Mouse (Mus musculus) liver, embryonic 15.5 days (tissue): ENCODE data around the gene Ankrd13d. TPM values are rescaled to one million over a fixed set of nuclear protein-coding genes. Genes with fewer than 3 reads are reported as not detected.
A peak's percentile ranks its signal among the peaks of the same experiment; 100 is the strongest.

Experiments used
- ATAC-seq: fragments of 200-750 bp; cut with Nextera tagmentation; 2 replicates; pipeline ENCODE4 v1.8.0; 2017; ENCODE audit warnings: moderate number of reproducible peaks, mild to moderate bottlenecking, moderate library complexity; ENCODE audit not compliant: insufficient read depth
- H3K27ac ChIP-seq: fragments of 300-500 bp; sonication (generic); replicated peaks from 2 replicates; pipeline ENCODE4 v1.5.1; 2015; ENCODE audit warnings: mild to moderate bottlenecking, inconsistent platforms
- H3K27me3 ChIP-seq: fragments of 300-500 bp; sonication (generic); 2 replicates; pipeline ENCODE4 v1.6.1; 2015; ENCODE audit warnings: mild to moderate bottlenecking, inconsistent platforms
- H3K36me3 ChIP-seq: fragments of 300-500 bp; sonication (generic); replicated peaks from 2 replicates; pipeline ENCODE4 v1.6.1; 2015; ENCODE audit warnings: moderate library complexity, mild to moderate bottlenecking, inconsistent platforms
- H3K4me1 ChIP-seq: fragments of 300-500 bp; sonication (generic); replicated peaks from 2 replicates; pipeline ENCODE4 v1.6.1; 2015; ENCODE audit warnings: inconsistent platforms
- H3K4me2 ChIP-seq: fragments of 300-500 bp; sonication (generic); 2 replicates; pipeline ENCODE4 v1.6.1; 2015; ENCODE audit warnings: moderate library complexity, mild to moderate bottlenecking, inconsistent platforms
- H3K4me3 ChIP-seq: fragments of 300-500 bp; sonication (generic); replicated peaks from 2 replicates; pipeline ENCODE4 v1.5.1; 2015; ENCODE audit warnings: mild to moderate bottlenecking, inconsistent platforms
- H3K9ac ChIP-seq: fragments of 300-500 bp; sonication (generic); 2 replicates; pipeline ENCODE4 v1.6.1; 2015; ENCODE audit warnings: moderate library complexity, mild to moderate bottlenecking, inconsistent platforms
- H3K9me3 ChIP-seq: fragments of 300-500 bp; sonication (generic); replicated peaks from 2 replicates; pipeline ENCODE4 v1.6.1; 2016; ENCODE audit warnings: inconsistent platforms
- WGBS: fragments of 180-500 bp; shearing (Covaris S2); methylation state at CpG from one replicate; pipeline ENCODE4 v1.1.7; 2015; ENCODE audit warnings: mixed read lengths; ENCODE audit not compliant: insufficient replicate concordance; 5-methylcytosine and 5-hydroxymethylcytosine counted together
- polyA plus RNA-seq: library from polyadenylated mRNA; unstranded; fragments of >200 nt; fragmentation: Nextera tagmentation; extraction: Ambion mirVana; gene quantifications from 2 replicates; pipeline ENCODE4 v1.2.1, GENCODE M21; 2015

The Ankrd13d gene
- polyA plus RNA-seq, 1 experiment from 2014 or later = 1.5 TPM

DNA sequence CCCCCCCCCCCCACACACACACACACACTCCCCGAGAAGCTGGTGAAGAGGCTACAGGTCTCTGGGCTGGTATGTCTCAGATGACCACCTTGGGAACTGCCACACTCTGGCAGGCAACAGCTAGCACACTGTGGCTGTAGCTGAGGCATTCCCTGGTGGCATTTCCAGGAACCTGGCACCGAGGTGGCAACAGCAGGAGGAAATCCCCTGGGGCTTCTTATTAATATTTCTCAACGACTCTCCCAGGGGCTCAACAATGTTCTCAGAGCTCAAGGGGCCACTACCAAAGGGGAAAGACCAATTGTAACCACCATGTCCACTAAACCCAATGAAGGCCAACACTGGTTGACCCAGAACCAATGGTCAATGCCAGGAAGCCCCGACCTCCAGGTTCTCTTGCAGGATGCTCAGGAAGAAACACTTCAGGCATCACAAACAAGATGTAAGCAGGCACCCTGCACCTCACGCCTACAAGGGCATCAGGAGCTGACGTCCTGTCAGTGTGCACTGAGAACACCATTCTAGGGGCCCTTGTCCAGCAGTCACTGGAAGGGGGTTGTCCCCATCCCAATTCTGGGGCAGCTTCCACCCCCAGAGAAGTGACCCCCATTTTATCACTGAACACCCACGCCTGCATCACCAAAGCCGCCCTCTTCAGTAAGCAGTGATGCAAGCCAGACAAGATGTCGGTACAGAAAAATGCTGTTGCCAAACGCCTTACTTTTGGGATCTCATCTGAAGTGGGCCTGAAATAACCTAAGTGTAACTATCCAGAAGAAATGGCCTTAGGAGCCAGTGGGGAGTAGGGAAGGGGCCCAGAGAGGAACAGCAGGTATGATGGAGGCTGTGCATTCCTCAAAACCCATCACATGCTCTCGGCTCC, 18.2 kb upstream of the Ankrd13d start:
- peak overlapping the region; percentile 90 for H3K4me2 ChIP-seq
- no peak overlapping the region; the same call in 1 of the 2 replicates for H3K4me3 ChIP-seq
- WGBS = 48% methylated on average over 11 of the region's 11 CpGs
- H3K4me1 ChIP-seq = peaks cover 93% of the 10 kb centered on the region
- no peak overlapping the region for H3K9ac ChIP-seq
- no peaks in the 10 kb centered on the region for H3K9me3 ChIP-seq
- no peak for ATAC-seq
- peak overlapping the region; percentile 82 for H3K27ac ChIP-seq
- H3K27me3 ChIP-seq = no peaks in the 10 kb centered on the region
- no peaks in the 10 kb centered on the region for H3K36me3 ChIP-seq

DNA sequence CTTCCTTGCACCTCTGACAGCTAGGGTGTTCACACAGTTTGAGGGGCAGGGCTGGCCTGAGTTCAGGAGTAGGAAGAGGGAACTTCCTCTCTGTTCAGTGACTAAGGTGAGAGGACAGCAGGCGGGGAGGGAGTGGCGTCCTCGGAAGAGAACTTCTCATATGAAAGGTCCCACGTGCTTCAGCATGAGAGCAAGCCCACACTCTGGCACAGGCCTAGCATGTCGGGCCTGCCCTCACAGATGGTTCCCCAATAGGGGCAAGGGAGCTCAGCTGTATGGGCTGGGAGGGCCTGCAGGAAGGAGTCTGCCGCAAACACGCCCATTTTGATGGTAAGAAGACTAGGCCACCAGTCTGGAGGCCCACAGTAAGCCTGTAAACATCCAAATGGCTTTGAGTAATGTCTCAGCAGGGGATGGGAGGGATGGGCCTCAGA, 17.4 kb upstream of the Ankrd13d start:
- Histone ChIP-seq H3K27ac (peak overlapping the region; percentile 82), H3K36me3 (peaks cover 7% of the 10 kb centered on the region), H3K4me3 (no peak overlapping the region), H3K9ac (no peak overlapping the region), H3K9me3 (no peaks in the 10 kb centered on the region), H3K4me2 (peak overlapping the region; percentile 90), H3K27me3 (no peaks in the 10 kb centered on the region), H3K4me1 (peaks cover 99% of the 10 kb centered on the region)
- WGBS = 11% methylated on average over 7 of the region's 7 CpGs
- ATAC-seq = peak; percentile 47

DNA sequence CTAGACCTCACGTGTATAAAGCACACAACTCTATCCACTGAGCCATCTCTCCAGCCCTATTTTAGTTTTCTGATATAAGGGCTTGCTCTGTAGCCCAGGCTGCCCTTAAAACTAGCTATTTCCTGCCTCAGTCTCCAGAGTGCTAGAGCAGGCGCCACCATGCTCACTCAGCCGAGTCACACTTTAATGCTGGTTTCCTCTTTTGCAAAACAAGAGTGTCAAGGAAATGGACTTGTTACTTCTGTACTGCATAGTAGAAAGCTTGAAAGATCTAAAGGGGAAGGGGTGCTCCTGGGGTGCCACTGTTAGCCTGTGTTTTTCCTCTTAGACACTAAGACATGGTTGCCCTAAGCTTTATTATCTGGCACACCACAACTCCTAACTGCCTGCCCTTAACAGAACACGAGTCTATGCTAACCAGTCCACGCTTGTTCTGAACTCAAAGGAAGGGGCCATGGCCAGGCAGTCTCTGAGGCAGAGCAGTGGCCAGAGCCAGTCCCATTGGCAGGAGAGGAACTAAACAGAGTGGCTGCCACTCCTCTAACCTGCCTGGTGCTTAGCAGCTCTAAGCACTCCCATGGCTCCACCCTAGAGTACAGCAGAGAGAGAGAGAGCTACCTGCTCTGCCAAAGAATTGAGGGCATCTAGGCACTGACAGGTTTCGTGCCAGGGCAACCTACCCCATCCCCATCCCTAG, 16.8 kb upstream of the Ankrd13d start:
- Histone ChIP-seq H3K27ac (peak overlapping the region; percentile 82), H3K27me3 (no peaks in the 10 kb centered on the region), H3K9ac (no peak overlapping the region), H3K36me3 (peaks cover 10% of the 10 kb centered on the region), H3K4me3 (no peak overlapping the region), H3K4me2 (peak overlapping the region; percentile 90), H3K9me3 (no peaks in the 10 kb centered on the region), H3K4me1 (peaks cover 99% of the 10 kb centered on the region)
- 41% methylated on average over 6 of the region's 6 CpGs for WGBS
- ATAC-seq = peak; percentile 8; the same call in 1 of the 2 replicates

DNA sequence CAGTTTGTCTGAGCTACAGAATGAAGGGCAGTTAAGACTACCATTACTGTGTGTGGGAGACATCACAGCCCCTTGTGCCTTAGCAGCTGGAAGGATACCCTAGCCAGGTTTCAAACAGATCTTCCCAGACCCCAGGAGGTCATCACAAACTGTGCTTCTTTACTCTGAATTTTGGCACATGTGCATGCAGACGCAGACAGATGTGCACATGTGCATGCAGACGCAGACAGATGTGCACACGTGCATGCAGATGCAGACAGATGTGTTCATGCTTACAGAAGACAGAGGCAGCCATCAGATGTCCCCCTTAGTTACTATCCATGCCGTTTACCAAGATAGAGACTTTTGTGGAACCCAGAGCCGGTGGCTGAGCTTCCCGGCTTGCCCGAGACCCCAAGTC, 16.2 kb upstream of the Ankrd13d start:
- ATAC-seq = no peak
- H3K36me3 ChIP-seq = peaks cover 10% of the 10 kb centered on the region
- peaks cover 99% of the 10 kb centered on the region for H3K4me1 ChIP-seq
- no peaks in the 10 kb centered on the region for H3K27me3 ChIP-seq
- peak overlapping the region; percentile 82 for H3K27ac ChIP-seq
- peak overlapping the region; percentile 90 for H3K4me2 ChIP-seq
- WGBS = 71% methylated on average over 7 of the region's 7 CpGs
- no peaks in the 10 kb centered on the region for H3K9me3 ChIP-seq
- H3K4me3 ChIP-seq = no peak overlapping the region
- H3K9ac ChIP-seq = no peak overlapping the region

DNA sequence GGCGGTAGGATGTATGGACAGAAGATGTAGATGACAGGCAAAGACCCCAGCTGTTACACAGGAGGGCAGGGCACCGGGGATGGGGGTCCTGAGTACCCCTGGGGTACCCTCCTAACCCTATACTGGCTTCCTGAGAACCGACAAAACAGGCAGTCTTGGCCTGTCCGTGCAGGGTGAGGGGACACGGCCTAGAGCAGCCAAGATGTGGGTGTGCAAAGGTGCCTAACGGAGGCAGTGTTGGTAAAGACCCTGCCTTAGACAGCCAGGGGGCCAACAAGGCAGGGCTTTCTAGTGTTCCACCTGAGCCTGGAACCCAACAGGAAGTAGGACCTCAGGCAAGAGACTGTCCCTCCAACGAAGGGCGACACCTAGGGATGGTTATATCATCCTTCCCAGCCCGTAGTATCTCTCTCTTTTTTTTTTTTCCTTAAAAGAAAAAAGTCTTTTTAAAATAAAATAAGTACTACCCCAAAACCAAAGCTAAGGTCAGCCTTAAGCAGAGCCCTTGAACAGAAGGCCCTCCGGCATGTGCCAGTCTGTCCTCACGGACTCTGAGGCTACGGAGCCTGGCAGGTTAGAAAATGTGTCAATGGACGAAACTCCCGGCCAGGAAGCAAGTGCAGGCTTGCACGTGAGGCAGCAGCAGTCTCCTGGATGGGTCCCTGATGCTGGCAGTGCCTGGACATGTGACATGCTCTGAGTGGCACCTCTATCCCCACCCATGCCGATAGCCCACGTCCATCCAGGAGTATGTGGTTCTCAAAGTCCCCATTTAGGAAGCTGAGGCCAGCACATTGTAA, 15.6 kb upstream of the Ankrd13d start:
- 0 out of 2 replicates have a peak overlapping the region, but pooled peaks have one; percentile 6 for H3K27ac ChIP-seq
- 0 out of 2 replicates have a peak overlapping the region, but pooled peaks have one; percentile 3 for H3K4me2 ChIP-seq
- H3K4me3 ChIP-seq = no peak overlapping the region
- H3K27me3 ChIP-seq = no peaks in the 10 kb centered on the region
- WGBS = 63% methylated on average over 17 of the region's 17 CpGs
- H3K4me1 ChIP-seq = peaks cover 98% of the 10 kb centered on the region
- no peaks in the 10 kb centered on the region for H3K9me3 ChIP-seq
- peaks cover 10% of the 10 kb centered on the region for H3K36me3 ChIP-seq
- ATAC-seq = no peak
- no peak overlapping the region; the same call in 1 of the 2 replicates for H3K9ac ChIP-seq

DNA sequence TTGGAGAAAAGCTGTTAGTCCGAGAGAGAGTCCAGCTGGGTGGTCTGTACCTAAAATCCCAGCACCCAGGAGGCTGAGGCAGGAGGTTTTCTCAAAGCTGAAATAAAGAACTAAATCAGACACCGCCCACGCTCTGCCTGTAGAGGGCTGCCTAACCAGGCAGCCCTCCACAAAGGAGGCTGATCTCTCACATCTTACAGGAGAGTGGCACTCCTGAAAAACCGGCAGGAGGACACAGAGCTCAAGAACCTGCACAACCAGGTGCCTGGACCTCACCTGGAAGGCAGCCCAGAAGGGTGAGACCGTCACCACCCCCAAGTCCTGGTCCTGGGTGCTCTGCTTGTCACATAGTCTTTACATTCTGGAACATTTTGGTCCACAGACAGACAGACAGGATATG, 14.9 kb upstream of the Ankrd13d start:
- Histone ChIP-seq H3K4me3 (no peak overlapping the region), H3K9me3 (no peaks in the 10 kb centered on the region), H3K27me3 (no peaks in the 10 kb centered on the region), H3K4me2 (0 out of 2 replicates have a peak overlapping the region, but pooled peaks have one; percentile 3), H3K4me1 (peaks cover 93% of the 10 kb centered on the region), H3K9ac (no peak overlapping the region; the same call in 1 of the 2 replicates), H3K36me3 (peaks cover 13% of the 10 kb centered on the region), H3K27ac (0 out of 2 replicates have a peak overlapping the region, but pooled peaks have one; percentile 9)
- no peak for ATAC-seq
- WGBS = 64% methylated on average over 5 of the region's 5 CpGs

DNA sequence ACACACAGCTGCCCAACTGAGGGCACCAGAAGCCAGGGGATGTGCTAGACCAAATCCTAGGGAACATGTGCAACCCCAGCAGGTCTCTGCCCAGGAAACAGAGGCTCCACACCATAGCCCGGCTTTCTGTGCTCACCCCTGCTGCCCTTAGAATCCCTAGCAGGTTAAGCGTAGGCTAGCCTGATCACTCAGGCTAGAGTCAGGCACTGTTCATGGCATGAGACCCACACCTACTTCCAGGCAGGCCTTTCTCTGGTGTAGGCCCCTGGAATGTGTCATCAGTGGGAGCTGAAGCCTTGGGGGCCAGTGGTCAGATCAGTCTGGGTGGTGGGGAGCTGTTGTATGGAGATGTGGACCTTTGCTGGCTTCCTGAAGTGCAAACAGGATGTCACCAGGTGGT, 13.7 kb upstream of the Ankrd13d start:
- H3K9me3 ChIP-seq = no peaks in the 10 kb centered on the region
- H3K4me3 ChIP-seq = no peak overlapping the region
- H3K27ac ChIP-seq = peak overlapping the region; percentile 6; the same call in 1 of the 2 replicates
- peaks cover 25% of the 10 kb centered on the region for H3K36me3 ChIP-seq
- no peak for ATAC-seq
- H3K4me1 ChIP-seq = peaks cover 80% of the 10 kb centered on the region
- H3K27me3 ChIP-seq = no peaks in the 10 kb centered on the region
- WGBS = 64% methylated on average over 2 of the region's 2 CpGs
- no peak overlapping the region for H3K4me2 ChIP-seq
- H3K9ac ChIP-seq = no peak overlapping the region

DNA sequence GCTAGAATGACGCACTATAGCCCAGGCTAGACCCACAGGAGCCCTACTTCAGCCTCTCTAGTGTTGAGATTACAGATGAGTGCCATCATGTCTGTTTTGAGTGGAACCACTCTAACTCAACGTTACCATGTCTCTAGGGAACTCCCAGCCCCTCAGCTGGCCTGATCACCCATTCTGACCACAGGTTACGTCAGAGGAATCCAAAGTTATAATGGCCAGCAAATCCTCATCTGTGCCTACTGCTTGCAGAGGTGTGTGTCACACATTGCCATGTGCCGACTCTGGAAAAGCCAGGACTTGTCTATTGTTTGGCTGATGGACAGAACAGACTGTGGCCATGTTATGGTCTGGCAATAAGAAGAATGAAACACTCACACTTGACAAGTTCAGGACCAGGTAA, 12.5 kb upstream of the Ankrd13d start:
- Histone ChIP-seq H3K27me3 (no peaks in the 10 kb centered on the region), H3K4me2 (no peak overlapping the region), H3K4me1 (peaks cover 68% of the 10 kb centered on the region), H3K9me3 (no peaks in the 10 kb centered on the region), H3K27ac (0 out of 2 replicates have a peak overlapping the region, but pooled peaks have one; percentile 17), H3K4me3 (no peak overlapping the region), H3K9ac (no peak overlapping the region), H3K36me3 (peaks cover 37% of the 10 kb centered on the region)
- WGBS = 59% methylated on average over 4 of the region's 4 CpGs
- ATAC-seq = no peak

DNA sequence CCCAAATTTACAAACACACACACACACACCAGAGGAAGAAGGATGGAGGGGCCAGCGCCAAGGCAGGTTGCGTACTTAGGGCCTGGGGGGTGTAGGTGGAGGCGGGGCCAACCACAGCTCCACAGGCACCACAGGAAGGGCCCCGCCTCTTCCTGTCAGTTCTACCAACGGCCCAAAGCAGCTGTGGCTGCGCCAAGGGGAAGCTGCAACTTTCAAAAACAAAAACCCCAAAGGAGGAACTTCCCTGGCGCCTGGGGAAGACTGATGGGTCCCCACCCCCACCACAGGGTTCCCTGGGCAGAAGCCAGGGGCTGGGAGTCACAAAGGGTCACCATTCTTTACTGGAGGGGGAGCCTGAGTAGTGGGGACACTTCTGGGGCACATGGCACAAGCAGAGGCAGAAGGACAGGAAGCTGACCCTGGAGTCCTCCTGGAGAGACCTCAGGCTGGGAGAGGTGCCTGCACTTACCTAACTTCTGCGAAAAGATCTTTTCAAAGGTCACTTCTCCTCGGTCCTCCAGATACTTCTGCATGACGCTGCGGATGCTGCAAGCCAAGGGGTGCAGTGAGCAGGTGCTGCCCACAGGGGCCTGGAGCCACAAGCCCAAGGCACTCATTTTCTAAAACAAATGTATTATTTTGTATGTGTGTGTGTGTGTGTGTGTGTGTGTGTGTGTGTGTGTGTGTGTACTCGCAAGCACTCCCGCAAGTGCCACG, 11.6 kb upstream of the Ankrd13d start:
- ATAC-seq = peak; percentile 36
- H3K4me1 ChIP-seq = peaks cover 59% of the 10 kb centered on the region
- WGBS = 33% methylated on average over 14 of the region's 14 CpGs
- no peaks in the 10 kb centered on the region for H3K27me3 ChIP-seq
- H3K36me3 ChIP-seq = peaks cover 46% of the 10 kb centered on the region
- no peak overlapping the region; the same call in 1 of the 2 replicates for H3K9ac ChIP-seq
- H3K4me2 ChIP-seq = peak overlapping the region; percentile 33
- H3K4me3 ChIP-seq = no peak overlapping the region
- H3K27ac ChIP-seq = peak overlapping the region; percentile 74
- no peaks in the 10 kb centered on the region for H3K9me3 ChIP-seq

DNA sequence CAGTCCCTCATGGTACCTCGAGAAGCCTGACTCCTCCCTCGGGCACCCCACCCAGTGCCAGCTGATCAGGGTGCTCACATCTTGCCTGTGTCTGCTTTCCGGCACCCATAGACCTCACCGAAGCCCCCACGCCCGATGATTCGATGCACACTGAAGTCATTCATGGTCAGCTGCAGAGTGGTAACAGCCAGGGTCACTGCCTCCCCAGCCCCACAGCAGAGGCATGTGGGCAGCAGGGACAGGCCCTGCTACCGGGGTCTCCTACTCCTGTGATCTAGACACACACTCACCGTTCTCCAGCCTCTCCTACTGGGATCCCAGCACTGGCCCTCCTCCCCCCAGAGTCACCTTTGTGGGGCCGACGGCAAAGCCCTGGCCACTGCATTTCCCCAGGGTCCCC, 8.2 kb upstream of the Ankrd13d start:
- Histone ChIP-seq H3K4me3 (no peak overlapping the region), H3K4me2 (no peak overlapping the region), H3K9me3 (no peaks in the 10 kb centered on the region), H3K4me1 (peaks cover 26% of the 10 kb centered on the region), H3K9ac (no peak overlapping the region), H3K27me3 (no peaks in the 10 kb centered on the region), H3K36me3 (peaks cover 79% of the 10 kb centered on the region), H3K27ac (no peak overlapping the region)
- ATAC-seq = no peak
- 80% methylated on average over 11 of the region's 11 CpGs for WGBS
